Mouse (Mus musculus) Patski (cell line): Measurements from ENCODE around the gene Hddc2. TPM values are rescaled to one million over a fixed set of nuclear protein-coding genes. Genes with fewer than 3 reads are reported as not detected.

Source experiments
- ATAC-seq: fragments of 100-300 bp; one replicate; pipeline ENCODE4 v1.8.0; 2021
- CTCF ChIA-PET: fragments of 350-600 bp; sonication (Branson Sonifier 250); formaldehyde crosslinking; loops from one replicate; lab custom pipeline; 2022; ENCODE audit warnings: inconsistent platforms; lab: Charles Lee
- POLR2A ChIA-PET: fragments of 350-600 bp; sonication (Branson Sonifier 250); formaldehyde crosslinking; loops from one replicate; lab custom pipeline; 2022; ENCODE audit warnings: antibody characterized with exemption, inconsistent platforms; lab: Charles Lee
- DNase-seq: peaks from one replicate; pipeline ENCODE4 v3.0.0-alpha.2; 2011; ENCODE audit warnings: low read depth, low spot score
- H3K27me3 ChIP-seq: fragments of 371-371 bp; one replicate; pipeline ENCODE4 v1.5.1; 2021
- CTCF ChIP-seq: fragments of 100-300 bp; IDR thresholded peaks from one replicate; pipeline ENCODE4 v1.5.1; 2021
- in situ Hi-C: fragments of 300-500 bp; cut with MboI; formaldehyde crosslinking; loops from 3 replicates; pipeline ENCODE4 v1.11.1; 2018; ENCODE audit warnings: low pct_unique_long_range_greater_than_20kb, mixed read lengths
- polyA plus RNA-seq: library from polyadenylated mRNA; unstranded; gene quantifications from one replicate; pipeline ENCODE4 v1.2.3, GENCODE M21; 2021

The Hddc2 gene
- polyA plus RNA-seq: 30.9 TPM

- ChIA-PET CTCF (interaction anchor here (0.9 to 1.3 kb wide), 2 partner anchors 13 to 488 kb away, joined by 3 read pairs; no protein-coding TSS in a partner anchor), POLR2A (interaction anchor here (0.5 kb wide), 1 partner anchor 1111 kb away, joined by 8 read pairs; no protein-coding TSS in a partner anchor)
- H3K27me3 ChIP-seq: no peaks in the 10 kb centered on the region
- DNase-seq (no peak), ATAC-seq (peak; percentile 96)
- in situ Hi-C loops: no loop called here
- no peak for TF ChIP-seq CTCF
Observed at GRCm38 (mm10) chr10:31312865-31313848, at the start of gene Hddc2. Gene Hddc2, plus strand, starts transcription at chr10:31313383.

- POLR2A ChIA-PET: no interaction called here
- CTCF ChIA-PET: no interaction called here
- H3K27me3 ChIP-seq: peaks cover 36% of the 10 kb centered on the region
- no peak for TF ChIP-seq CTCF
- DNase-seq (no peak), ATAC-seq (no peak)
- in situ Hi-C loops: no loop called here
Observed at GRCm38 (mm10) chr10:31272738-31273137, 40.4 kb upstream of the Hddc2 start.

GRCm38 (mm10) chr10:31273171-31273570, 40.0 kb upstream of the Hddc2 start:
- TF ChIP-seq CTCF: no peak
- ATAC-seq (no peak), DNase-seq (no peak)
- in situ Hi-C loops: no loop called here
- H3K27me3 ChIP-seq: peaks cover 41% of the 10 kb centered on the region
- POLR2A ChIA-PET: no interaction called here
- CTCF ChIA-PET: no interaction called here

GRCm38 (mm10) chr10:31287787-31288186, 25.4 kb upstream of the Hddc2 start:
- ATAC-seq: no peak
- CTCF ChIA-PET: no interaction called here
- TF ChIP-seq CTCF: no peak
- H3K27me3 ChIP-seq: peaks cover 23% of the 10 kb centered on the region
- POLR2A ChIA-PET: no interaction called here
- DNase-seq: no peak
- in situ Hi-C loops: no loop called here

- ATAC-seq: no peak
- H3K27me3 ChIP-seq: peaks cover 17% of the 10 kb centered on the region
- ChIA-PET POLR2A (no interaction called here), CTCF (no interaction called here)
- in situ Hi-C loops: no loop called here
- no peak for DNase-seq
- TF ChIP-seq CTCF: no peak
Observed at GRCm38 (mm10) chr10:31288697-31289390, 24.3 kb upstream of the Hddc2 start.

- in situ Hi-C loops: no loop called here
- ChIA-PET POLR2A (no interaction called here), CTCF (interaction anchor here (2.4 kb wide), 1 partner anchor 471 kb away, joined by 8 read pairs; no protein-coding TSS in a partner anchor)
- peaks cover 20% of the 10 kb centered on the region for H3K27me3 ChIP-seq
- no peak for ATAC-seq
- no peak for TF ChIP-seq CTCF
- no peak for DNase-seq
Observed at GRCm38 (mm10) chr10:31295705-31296104, 17.5 kb upstream of the Hddc2 start.

GRCm38 (mm10) chr10:31296458-31296857, 16.7 kb upstream of the Hddc2 start:
- POLR2A ChIA-PET: interaction anchor here (0.8 kb wide), 1 partner anchor 10 kb away, joined by 4 read pairs; no protein-coding TSS in a partner anchor
- peaks cover 20% of the 10 kb centered on the region for H3K27me3 ChIP-seq
- ATAC-seq (no peak), DNase-seq (no peak)
- CTCF ChIA-PET: no interaction called here
- TF ChIP-seq CTCF: no peak
- in situ Hi-C loops: no loop called here

- in situ Hi-C loops: no loop called here
- POLR2A ChIA-PET: no interaction called here
- DNase-seq (no peak), ATAC-seq (no peak)
- H3K27me3 ChIP-seq: peaks cover 22% of the 10 kb centered on the region
- TF ChIP-seq CTCF: no peak
- CTCF ChIA-PET: no interaction called here
Observed at GRCm38 (mm10) chr10:31297106-31297505, 16.1 kb upstream of the Hddc2 start.

GRCm38 (mm10) chr10:31298263-31298662, 14.9 kb upstream of the Hddc2 start:
- ChIA-PET POLR2A (no interaction called here), CTCF (interaction anchor here (1.1 to 1.3 kb wide), 2 partner anchors 473 to 476 kb away, joined by 3 read pairs; no protein-coding TSS in a partner anchor)
- peaks cover 25% of the 10 kb centered on the region for H3K27me3 ChIP-seq
- in situ Hi-C loops: no loop called here
- no peak for DNase-seq
- no peak for ATAC-seq
- TF ChIP-seq CTCF: no peak

- POLR2A ChIA-PET: no interaction called here
- peak; percentile 57 for ATAC-seq
Observed at GRCm38 (mm10) chr10:31298921-31299574, 14.1 kb upstream of the Hddc2 start.

More at GRCm38 (mm10) chr10:31298921-31299574, 14.1 kb upstream of the Hddc2 start:
- peaks cover 30% of the 10 kb centered on the region for H3K27me3 ChIP-seq
- TF ChIP-seq CTCF: peak; percentile 75
- CTCF ChIA-PET: interaction anchor here (0.7 to 2.1 kb wide), 7 partner anchors 12 to 486 kb away, joined by 3 to 10 read pairs (median 3); no protein-coding TSS in a partner anchor
- DNase-seq: no peak
- in situ Hi-C loops: no loop called here
